Mouse (Mus musculus) common myeloid progenitor, adult 5-6 weeks (primary cell): ENCODE results near the gene Adgrl1. TPM values are rescaled to one million over a fixed set of nuclear protein-coding genes. Genes with fewer than 3 reads are reported as not detected.
A peak's percentile ranks its signal among the peaks of the same experiment; 100 is the strongest.

ENCODE experiments used
- ATAC-seq: replicated peaks from 2 replicates; pipeline ENCODE4 v1.8.0; 2016; ENCODE audit warnings: low read depth, mild to moderate bottlenecking, moderate TSS enrichment, inconsistent platforms; ENCODE audit not compliant: poor library complexity, severe bottlenecking
- total RNA-seq: library from RNA; stranded (forward); fragments of 200-1000, 187-1606 nt; gene quantifications from 2 replicates; pipeline ENCODE4 v1.2.3, GENCODE M21; 2017

The Adgrl1 gene
- total RNA-seq, 1 experiment from 2014 or later, result 6.1 TPM

DNA sequence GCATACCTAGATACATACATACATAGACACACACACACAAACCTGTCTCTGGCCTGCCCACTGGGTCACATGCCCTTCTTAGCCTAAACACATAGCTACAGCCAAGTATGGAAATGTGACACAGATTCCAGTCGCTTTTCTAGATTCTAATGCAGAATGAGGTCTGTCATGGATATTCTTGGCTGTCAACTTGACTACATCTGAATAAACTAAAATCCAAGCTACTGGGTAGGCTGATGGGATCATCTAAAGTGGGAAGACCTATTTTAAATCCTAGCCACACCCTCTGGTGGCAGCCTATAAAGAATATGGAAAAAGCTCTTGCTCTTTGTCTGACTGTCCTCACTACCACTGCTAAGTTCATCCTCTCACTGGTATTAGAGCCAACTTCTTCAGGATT is 42.5 kb downstream of the Adgrl1 start:
- ATAC-seq, result no peak

DNA sequence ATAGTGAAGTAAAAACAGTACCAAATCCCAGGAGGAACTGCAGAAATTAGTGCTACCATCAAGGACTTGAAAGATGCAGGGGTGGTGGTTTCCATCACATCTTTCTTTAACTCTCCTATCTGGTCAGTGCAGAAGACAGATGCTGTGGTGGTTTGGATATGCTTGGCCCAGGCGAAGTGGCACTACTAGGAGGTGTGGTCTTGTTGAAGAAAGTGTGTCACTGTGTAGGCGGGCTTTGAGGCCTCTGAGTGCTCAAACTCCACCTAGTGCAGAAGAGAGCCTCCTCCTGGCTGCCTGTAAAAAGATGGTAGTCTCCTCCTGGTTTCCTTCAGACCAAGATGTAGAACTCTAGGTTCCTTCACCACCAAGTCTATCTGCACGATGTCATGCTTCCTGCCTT is 45.6 kb downstream of the Adgrl1 start:
- peak; percentile 45; the same call in 1 of the 2 replicates for ATAC-seq

DNA sequence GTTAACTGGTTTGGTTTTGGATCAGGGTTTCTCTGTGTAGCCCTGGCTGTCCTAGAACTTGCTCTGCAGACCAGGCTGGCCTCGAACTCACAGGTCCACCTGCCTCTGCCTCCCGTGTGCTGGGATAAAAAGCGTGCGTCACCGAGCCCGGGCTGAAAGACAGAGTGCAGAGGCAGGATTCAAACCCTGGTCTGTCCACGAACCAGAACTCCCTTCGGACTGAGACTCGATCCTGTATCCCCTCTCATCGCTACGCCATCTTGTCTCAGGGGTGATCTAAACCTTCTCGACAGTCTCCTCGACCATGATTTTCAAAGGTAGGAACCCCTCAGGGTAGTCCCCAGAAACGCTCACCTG is 54.8 kb downstream of the Adgrl1 start:
- ATAC-seq, result 0 out of 2 replicates have a peak, but pooled peaks have one; percentile 1

DNA sequence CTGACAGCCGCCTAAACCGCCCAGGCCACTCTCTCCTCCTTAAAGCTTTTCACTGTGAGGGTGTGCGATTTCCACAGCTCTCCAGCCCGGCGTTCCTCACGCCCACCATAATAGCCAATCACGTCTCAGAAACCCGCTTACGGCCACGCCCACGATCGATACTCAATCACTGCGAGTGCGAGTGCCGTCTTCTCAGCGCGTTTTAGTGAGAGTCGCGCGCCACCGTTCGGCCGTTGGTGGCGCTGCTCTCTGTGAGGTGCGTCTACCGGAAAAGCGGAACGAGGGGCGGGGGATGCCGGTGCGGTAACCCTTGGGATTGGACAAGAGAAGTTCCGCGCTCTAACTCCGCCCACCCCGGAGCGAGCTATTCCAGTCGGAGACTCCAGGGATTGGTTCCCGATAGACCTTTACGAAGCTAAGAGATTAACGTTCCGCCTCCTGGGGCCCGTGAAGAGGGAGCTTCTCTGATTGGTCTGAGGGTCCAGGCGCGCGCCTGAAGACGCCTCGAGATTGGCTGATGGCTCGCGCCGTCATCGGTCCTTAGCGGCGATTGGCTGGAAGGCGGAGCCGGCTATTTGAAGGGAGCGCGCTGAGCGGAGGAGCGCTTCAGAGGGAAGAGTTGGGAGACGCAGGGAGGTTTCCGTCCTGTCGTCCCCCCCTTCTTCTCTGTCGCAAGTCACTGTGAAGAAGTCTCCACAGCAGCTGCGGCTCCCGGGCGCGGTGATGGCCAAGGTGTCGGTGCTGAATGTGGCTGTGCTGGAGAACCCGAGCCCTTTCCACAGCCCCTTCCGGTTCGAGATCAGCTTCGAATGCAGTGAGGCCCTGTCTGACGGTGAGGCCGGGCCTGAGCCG is 55.4 kb downstream of the Adgrl1 start, which contains the start of the genes Gm10644 and Asf1b:
TSS of gene Gm10644 (minus strand) at position 100 of the 852 bp plus-strand sequence.
TSS of gene Asf1b (plus strand) at position 402 of the 852 bp plus-strand sequence.
- ATAC-seq, result peak; percentile 94

GRCm38 (mm10) chr8:83955958-83956218 is 56.0 kb downstream of the Adgrl1 start:
- 0 out of 2 replicates have a peak, but pooled peaks have one; percentile 0 for ATAC-seq

GRCm38 (mm10) chr8:83956789-83957188 is 56.9 kb downstream of the Adgrl1 start:
- ATAC-seq, result peak; percentile 46

DNA sequence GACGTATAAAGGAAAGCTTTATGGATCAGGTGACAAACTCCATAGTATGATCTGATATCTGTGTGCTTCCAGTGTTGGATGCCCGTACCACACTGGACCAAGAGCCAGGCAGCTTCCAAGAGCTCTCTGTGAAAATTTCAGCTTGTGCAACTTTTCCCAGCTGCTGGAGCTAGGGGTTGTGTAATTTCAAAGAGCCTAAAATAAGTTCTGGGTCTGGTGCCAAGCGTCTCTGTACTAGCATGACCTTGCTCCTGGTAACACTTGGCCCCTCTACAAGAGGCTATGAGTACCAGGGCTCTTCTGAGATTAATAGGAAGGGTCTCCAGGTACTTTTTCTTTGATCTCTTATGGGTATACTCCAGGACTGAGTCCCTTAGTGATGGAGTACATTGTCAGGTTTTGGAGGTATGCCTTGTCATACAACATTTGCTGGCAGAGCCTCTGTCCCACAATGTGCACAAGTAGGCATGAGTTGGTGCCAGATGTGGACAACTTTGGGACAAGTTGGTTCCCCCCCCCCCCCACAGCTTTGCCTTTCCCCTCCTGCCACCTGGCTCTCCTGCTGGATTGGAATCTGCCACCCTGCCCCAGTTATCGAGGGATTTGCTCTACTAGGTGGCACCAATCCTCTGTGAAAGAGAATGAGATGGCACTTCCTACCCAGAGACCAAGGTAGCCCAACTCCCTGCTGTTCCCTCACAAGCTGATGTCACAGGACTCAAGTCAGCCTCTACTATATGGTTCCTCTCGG is 64.3 kb downstream of the Adgrl1 start:
- no peak for ATAC-seq

DNA sequence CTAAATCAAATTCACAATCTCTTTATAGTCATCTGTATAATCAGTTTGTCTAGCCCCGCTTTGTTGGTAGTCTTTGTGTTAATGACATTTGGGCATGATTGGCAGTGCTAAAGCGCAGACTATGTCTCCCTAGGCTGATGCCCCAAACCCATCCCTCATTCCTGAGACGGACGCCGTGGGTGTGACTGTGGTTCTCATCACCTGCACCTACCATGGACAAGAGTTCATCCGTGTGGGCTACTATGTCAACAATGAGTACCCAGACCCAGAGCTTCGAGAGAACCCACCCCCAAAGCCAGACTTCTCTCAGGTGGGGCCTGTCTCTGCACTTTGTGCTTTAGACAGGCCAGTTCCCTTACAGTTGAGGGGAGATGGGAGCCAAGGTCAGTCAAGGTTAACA is 67.8 kb downstream of the Adgrl1 start:
- no peak for ATAC-seq

- ATAC-seq, result no peak
These were observed 71.2 kb downstream of the Adgrl1 start for GRCm38 (mm10) chr8:83971121-83971520.

- ATAC-seq, result no peak
These were observed 71.8 kb downstream of the Adgrl1 start for GRCm38 (mm10) chr8:83971661-83972060.

DNA sequence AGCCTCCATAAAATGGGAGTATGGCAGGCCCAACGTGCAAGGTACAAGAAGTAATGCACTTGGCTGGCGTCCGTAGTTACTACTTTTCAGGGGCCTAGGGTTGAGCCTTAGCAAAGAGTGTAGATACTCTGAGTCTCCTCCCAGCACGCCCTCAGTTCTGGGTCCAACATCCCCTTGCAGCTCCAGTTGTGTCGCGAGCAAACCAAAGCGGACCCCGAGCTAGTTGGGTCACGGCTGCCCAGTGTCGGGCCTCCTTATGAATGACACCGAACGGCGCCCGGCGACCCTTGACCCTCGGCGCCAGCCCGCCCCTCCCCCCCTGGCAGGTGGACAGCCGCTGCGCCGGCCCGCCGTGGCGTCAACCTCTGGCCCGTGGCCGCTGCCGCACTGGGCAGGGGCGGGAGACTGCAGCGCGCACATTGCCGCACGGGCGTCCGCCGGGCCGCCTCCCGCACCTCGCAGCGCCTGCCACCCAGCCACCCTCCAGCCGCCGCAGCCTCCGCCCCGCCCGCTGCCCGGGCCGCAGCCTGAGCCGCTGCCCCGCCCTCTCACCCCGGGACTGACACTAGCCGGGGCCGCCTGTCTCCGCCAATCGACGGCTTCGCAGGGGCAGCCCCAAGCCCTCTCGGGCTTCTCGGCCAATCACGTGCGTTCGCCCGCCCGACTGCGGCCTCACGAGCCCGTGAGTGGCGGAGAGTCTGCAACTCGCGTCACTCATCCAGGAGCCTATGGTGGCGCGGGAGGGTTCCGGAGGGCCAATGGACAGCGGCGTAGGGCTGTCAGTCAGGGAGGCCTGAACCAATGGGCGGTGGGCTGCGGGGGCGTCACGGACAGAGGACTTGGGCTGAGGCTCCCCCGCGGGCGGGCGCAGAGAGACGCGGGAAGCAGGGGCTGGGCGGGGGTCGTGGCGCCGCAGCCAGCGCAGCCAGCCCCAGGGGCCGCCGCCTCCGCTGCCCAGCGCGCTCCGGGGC is 72.5 kb downstream of the Adgrl1 start, which contains the start of gene Prkaca:
TSS of gene Prkaca (plus strand) at position 844 of the 971 bp plus-strand sequence.
- ATAC-seq, result peak; percentile 98

DNA sequence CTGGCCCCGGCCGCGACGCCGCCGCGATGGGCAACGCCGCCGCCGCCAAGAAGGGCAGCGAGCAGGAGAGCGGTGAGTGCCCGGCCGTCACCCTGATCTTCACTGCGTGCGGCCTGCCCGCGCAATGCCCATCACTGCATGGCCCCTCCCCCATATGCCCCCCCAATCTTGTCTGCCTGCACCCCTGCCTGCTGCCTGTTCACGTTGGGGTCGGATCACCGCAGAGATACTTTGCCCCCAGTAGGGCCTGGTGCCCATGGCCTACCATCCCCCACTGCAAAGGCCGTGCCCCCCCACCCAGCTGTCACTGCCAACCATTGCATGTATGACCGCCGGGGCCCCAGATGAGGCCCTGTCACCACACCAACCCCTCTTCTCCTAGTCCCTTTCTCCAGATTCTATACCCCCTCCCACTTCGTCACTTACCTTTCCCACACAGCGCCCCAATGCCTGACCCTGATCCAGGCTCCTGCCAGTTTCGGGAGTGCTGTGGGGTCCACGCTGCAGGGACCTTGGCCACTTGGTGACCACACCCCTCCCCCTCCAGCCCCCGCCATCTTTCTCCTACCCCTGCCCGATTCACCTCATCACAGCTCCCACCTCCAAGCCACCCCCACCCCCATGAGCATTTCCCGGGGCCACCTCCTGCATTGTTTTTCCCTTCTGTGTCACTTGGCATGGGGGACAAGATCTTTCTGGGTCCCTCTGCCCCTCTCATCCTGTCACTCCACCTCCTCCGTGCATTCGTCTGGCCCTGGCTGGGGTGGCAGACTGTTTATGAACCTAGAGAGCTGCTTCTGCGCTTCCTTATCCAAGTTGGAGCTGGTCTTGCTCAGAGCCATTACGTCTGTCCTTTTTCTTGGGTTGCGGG is 73.5 kb downstream of the Adgrl1 start:
- no peak for ATAC-seq

- ATAC-seq, result no peak
These were observed 74.6 kb downstream of the Adgrl1 start for GRCm38 (mm10) chr8:83974521-83974920.

DNA sequence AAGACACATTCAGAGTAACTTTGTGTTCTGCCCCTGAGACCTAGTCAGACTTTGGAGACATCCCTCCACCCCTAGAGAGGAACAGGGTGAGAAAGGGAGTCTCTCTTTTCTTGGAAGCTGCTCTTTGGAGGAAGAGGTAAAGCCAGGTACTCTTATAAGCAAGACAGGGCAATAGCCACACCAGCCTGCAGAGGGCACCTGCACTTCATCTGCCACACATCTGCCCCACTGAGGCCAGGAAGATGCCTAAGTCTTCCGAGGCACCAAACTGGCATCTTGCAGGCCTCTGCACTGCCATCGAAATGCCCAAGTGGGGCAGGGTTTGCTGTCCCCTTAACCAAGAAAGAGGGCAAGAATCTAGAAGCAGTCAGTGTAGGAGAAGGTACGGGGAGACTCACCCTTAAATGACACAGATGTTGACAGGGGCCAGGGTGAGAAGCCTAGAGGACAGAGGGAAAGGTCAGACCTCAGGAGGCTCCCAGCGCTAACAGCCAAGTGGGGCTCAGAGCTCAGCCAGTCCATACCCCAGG is 76.3 kb downstream of the Adgrl1 start:
- no peak for ATAC-seq

GRCm38 (mm10) chr8:83976779-83977350 is 77.0 kb downstream of the Adgrl1 start:
- no peak for ATAC-seq

DNA sequence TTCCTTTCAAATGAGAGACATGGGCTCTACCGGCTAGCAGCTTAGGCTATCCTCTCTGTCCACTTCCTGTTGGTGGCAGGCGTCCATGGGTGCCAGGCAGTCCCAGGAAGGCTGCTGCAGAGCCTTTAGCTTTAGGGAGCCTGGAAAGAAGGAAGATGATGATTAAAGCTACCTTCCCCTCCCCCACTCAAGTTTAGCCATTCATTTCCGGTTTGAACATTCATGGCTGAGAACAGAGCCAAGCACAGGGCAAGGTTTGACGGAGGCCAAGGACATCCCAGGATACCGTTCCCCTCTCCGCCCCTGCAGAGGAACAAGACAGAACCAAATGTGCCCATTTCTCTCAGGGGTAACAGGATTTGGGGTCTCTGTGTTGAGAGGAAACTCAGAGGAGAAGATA is 77.7 kb downstream of the Adgrl1 start:
- no peak for ATAC-seq

- ATAC-seq, result no peak
These were observed 78.3 kb downstream of the Adgrl1 start for GRCm38 (mm10) chr8:83978200-83978599.

DNA sequence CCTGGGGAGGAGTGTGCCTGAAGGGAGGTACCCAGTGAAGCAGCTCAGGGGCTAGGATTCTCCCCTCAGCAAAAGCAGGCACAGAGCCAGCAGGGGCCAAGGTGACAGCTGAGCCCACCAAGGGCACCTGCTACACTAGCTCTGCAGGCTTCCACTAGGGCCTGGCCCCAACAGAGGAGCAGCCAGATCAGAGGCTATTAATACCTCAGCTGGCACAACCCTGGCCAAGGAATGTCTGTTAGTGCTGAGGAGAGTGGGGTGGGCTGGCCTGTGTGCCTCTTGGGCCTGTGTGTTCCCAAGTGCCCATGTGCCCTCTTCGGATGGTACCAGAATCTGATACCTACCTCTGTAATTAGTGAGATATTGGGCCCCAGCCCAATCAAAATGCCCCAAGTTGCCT is 80.3 kb downstream of the Adgrl1 start:
- ATAC-seq, result no peak

DNA sequence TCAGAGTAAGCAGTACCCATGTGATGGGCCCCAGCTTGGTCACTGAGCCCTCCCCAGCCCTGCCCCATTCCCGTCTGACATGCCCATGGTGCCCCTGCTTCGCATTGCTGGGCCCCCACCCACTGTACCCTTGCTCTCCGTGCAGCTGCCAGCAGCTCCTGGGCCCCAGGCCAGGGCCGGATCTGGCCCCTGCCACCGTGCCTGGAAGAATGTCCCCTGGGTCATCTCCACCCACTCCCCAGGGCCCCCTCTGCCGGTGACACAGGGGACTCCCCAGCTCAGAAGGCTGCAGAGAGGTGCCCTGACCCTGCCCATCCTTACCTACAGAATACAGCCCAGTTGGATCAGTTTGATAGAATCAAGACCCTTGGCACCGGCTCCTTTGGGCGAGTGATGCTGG is 80.9 kb downstream of the Adgrl1 start:
- ATAC-seq, result no peak
